Mouse (Mus musculus) T-cell, adult 66 days (primary cell): Measurements from ENCODE around the gene Mcpt9. TPM values are rescaled to one million over a fixed set of nuclear protein-coding genes. Genes with fewer than 3 reads are reported as not detected.

Experiments
- total RNA-seq, 2 experiments: library from RNA; stranded (reverse); gene quantifications; 3 replicates in 1 of 2; 4 replicates in 1 of 2; pipeline ENCODE4 v1.2.4; 2023

The Mcpt9 gene
- not detected for total RNA-seq

GRCm38 (mm10) chr14:56030395-56030794 lies at the start of gene Mcpt9:
Mcpt9 (minus strand) TSS chr14:56030495.

GRCm38 (mm10) chr14:56062213-56062612 lies 31.9 kb upstream of the Mcpt9 start, which contains the start of gene Mcpt4:
Mcpt4 (minus strand) TSS chr14:56062313.

GRCm38 (mm10) chr14:56041792-56042191 lies 11.5 kb upstream of the Mcpt9 start, which contains the start of gene Mcpt2:
Mcpt2 (plus strand) TSS chr14:56042041.

DNA sequence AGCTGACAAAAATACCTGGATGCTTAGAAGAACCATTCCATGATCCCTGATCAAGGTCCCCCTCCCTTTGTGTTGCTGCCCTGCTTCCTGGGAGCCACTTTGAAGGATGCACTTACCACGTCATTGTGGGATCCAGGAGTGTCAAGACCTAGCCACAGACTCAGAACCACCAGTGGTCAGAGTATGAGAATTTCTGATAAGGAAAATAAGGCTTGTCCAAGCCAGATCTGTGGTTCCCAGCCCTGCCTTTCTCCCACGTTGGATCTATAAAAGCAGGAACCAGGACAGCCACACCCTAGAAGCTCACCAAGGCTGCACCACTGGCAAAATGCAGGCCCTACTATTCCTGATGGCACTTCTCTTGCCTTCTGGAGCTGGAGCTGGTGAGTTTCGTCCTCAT lies 12.6 kb downstream of the Mcpt9 start, which contains the start of gene Mcpt1:
Gene Mcpt1 (plus strand): TSS at position 301 of the 400 bp plus-strand sequence.

Other genes starting within 250 kb of the Mcpt9 start
- gene Adcy4, start 246.4 kb downstream of the Mcpt9 start, total RNA-seq = 1 to 10 TPM in 1 of 2 experiments, under 1 TPM in 1; 0.15 to 1.0 TPM
- 10 to 100 TPM; 55.9 to 66.9 TPM for gene Ripk3, start 241.6 kb downstream of the Mcpt9 start, total RNA-seq
- not detected for gene Nfatc4, start 207.4 kb downstream of the Mcpt9 start, total RNA-seq
- 1 to 10 TPM; 1.1 to 6.0 TPM for gene Nynrin, start 176.5 kb downstream of the Mcpt9 start, total RNA-seq
- not detected for gene Cbln3, start 146.1 kb downstream of the Mcpt9 start, total RNA-seq
- gene Khnyn, start 145.5 kb downstream of the Mcpt9 start, total RNA-seq = 10 to 100 TPM; 68.1 to 75.9 TPM
- gene Sdr39u1, start 130.2 kb downstream of the Mcpt9 start, total RNA-seq = 10 to 100 TPM; 32.2 to 52.6 TPM
- 1 to 10 TPM in 1 of 2 experiments, not detected in 1; 1.2 TPM for gene Cma1, start 85.8 kb downstream of the Mcpt9 start, total RNA-seq
- not detected for gene Cma2, start 79.5 kb downstream of the Mcpt9 start, total RNA-seq
- gene Mcpt1, start 12.5 kb downstream of the Mcpt9 start, total RNA-seq = not detected
- not detected for gene Mcpt2, start 11.5 kb upstream of the Mcpt9 start, total RNA-seq
- gene Mcpt4, start 31.8 kb upstream of the Mcpt9 start, total RNA-seq = 1 to 10 TPM in 1 of 2 experiments, under 1 TPM in 1; 0.71 to 2.5 TPM
- 1 to 10 TPM in 1 of 2 experiments, not detected in 1; 2.7 TPM for gene Mcpt8, start 54.8 kb upstream of the Mcpt9 start, total RNA-seq
- gene Ctsg, start 72.1 kb upstream of the Mcpt9 start, total RNA-seq = not detected
- not detected for gene Gzme, start 90.1 kb upstream of the Mcpt9 start, total RNA-seq
- gene Gzmd, start 102.1 kb upstream of the Mcpt9 start, total RNA-seq = not detected
- gene Gzmg, start 129.1 kb upstream of the Mcpt9 start, total RNA-seq = not detected
- not detected for gene Gzmn, start 144.1 kb upstream of the Mcpt9 start, total RNA-seq
- not detected for gene Gzmf, start 180.9 kb upstream of the Mcpt9 start, total RNA-seq
- under 1 TPM in 1 of 2 experiments, not detected in 1; 0.87 TPM for gene Gzmc, start 204.2 kb upstream of the Mcpt9 start, total RNA-seq
- gene Gzmb, start 231.8 kb upstream of the Mcpt9 start, total RNA-seq = 1 to 10 TPM; 2.9 to 5.8 TPM